Mouse (Mus musculus) thymus, postnatal 25 days (tissue): ENCODE results near the gene Ehhadh.

ENCODE experiments used
- DNase-seq: peaks from one replicate; pipeline ENCODE4 v3.0.0; 2022

Gene Ehhadh

GRCm38 (mm10) chr16:21727421-21727820 is 60.2 kb downstream of the Ehhadh start:
- no peak for DNase-seq

GRCm38 (mm10) chr16:21724261-21724660 is 63.3 kb downstream of the Ehhadh start:
- no peak for DNase-seq

- DNase-seq: no peak
Measured at GRCm38 (mm10) chr16:21719770-21720169, 67.8 kb downstream of the Ehhadh start.

- no peak for DNase-seq
Measured at GRCm38 (mm10) chr16:21714516-21714915, 73.1 kb downstream of the Ehhadh start.
